Mouse (Mus musculus): ENCODE results near the gene Thsd7b. TPM values are rescaled to one million over a fixed set of nuclear protein-coding genes. Genes with fewer than 3 reads are reported as not detected.

The Thsd7b gene
- total and polyA plus RNA-seq, 3 experiments = 0.82 TPM; not detected in 2

DNA sequence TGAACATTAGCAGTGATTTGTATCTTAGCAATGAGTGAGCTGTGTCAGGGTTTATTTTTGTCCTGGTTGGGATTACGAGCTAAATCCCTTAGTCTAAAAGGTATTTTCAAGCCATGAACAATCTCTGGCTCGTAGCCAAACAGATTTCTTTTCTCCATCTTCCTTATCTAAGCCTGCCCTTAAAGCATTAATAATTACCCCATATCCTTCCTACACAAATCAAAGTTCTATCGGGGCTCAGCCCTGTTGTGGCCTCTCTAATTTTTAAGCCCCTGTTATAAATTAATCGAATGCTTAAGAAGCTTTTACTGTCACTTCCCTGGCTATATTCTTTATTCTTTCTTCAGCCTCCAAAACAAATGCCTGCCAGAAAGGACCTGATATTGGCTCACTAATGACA is 506.4 kb downstream of the Thsd7b start:
- no peaks in the 10 kb centered on the region for H3K36me3 ChIP-seq (replicated peaks)
- TF ChIP-seq POLR2AphosphoS5 (IDR thresholded peaks at IDR 0.05; ENCODE audit: insufficient replicate concordance, low read depth, low read length) (no peak), GATA1 (IDR thresholded peaks at IDR 0.05; ENCODE audit: borderline replicate concordance, low read length) (no peak), CTCF (IDR thresholded peaks at IDR 0.05; ENCODE audit: low read depth, low read length) (no peak), TAL1 (conservative IDR thresholded peaks at IDR 0.05; ENCODE audit: low read depth, low read length) (no peak), GATA2 (IDR thresholded peaks at IDR 0.05; ENCODE audit: borderline replicate concordance, low read depth, low read length) (no peak)
- H3K9me3 ChIP-seq (replicated peaks) = no peaks in the 10 kb centered on the region
- no peaks in the 10 kb centered on the region for H3K27me3 ChIP-seq (ENCODE audit: insufficient read depth, low read length)
- peaks cover 9% of the 10 kb centered on the region for H3K4me1 ChIP-seq (ENCODE audit: insufficient read depth, low read depth, low read length)
- H3K4me3 ChIP-seq (ENCODE audit: low read depth, low read length) = no peak overlapping the region
- ATAC-seq (ENCODE audit: extremely low read depth, insufficient number of reproducible peaks, low FRiP score, poor library complexity, severe bottlenecking) = no peak
- no peak for DNase-seq (ENCODE audit: low spot score)

DNA sequence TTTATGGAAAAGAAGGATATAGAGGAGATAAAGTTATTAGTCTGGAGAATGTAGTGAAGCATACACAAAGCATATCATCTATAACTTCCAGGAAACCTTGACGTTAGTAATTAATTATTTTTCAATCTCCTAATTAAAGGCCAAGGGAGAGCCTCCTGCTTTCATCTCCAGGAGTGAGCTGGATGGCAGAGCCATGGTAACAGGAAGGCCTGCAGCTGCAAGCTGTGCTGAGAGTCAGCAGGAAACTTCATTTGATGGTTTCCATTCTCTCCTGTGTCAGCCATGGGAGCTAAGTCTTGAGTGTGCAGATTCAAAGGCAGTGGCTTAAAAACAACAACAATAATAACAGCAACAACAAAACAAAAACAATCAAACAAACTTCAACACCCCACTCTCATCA is 507.5 kb downstream of the Thsd7b start:
- H3K9me3 ChIP-seq (replicated peaks) = no peaks in the 10 kb centered on the region
- DNase-seq (ENCODE audit: low spot score) = no peak
- peaks cover 9% of the 10 kb centered on the region for H3K4me1 ChIP-seq (ENCODE audit: insufficient read depth, low read depth, low read length)
- H3K4me3 ChIP-seq (ENCODE audit: low read depth, low read length) = no peak overlapping the region
- ATAC-seq (ENCODE audit: extremely low read depth, insufficient number of reproducible peaks, low FRiP score, poor library complexity, severe bottlenecking) = no peak
- H3K27me3 ChIP-seq (ENCODE audit: insufficient read depth, low read length) = no peaks in the 10 kb centered on the region
- TF ChIP-seq CTCF (IDR thresholded peaks at IDR 0.05; ENCODE audit: low read depth, low read length) (no peak), GATA1 (IDR thresholded peaks at IDR 0.05; ENCODE audit: borderline replicate concordance, low read length) (no peak), POLR2AphosphoS5 (IDR thresholded peaks at IDR 0.05; ENCODE audit: insufficient replicate concordance, low read depth, low read length) (no peak), GATA2 (IDR thresholded peaks at IDR 0.05; ENCODE audit: borderline replicate concordance, low read depth, low read length) (no peak), TAL1 (conservative IDR thresholded peaks at IDR 0.05; ENCODE audit: low read depth, low read length) (no peak)
- H3K36me3 ChIP-seq (replicated peaks) = no peaks in the 10 kb centered on the region

DNA sequence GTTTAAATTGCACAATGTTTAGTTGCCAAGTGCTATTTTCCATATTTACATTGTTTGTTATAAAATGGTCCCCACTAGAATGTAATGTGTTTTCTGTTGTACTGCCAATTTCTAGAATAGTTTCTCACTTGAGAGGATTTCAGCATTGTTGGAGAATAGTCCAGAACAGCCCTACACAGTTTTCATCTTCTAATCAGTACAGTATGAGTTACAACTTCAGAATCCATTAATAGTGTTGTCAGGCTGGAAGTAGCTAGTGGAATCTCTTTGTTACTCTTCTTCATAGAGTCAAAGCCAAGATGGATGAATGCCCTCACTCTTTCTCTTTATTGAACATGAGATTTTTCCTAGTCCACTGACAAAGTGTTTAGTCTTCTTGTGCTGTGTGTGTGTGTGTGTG is 525.4 kb downstream of the Thsd7b start:
- Histone ChIP-seq H3K4me1 (ENCODE audit: insufficient read depth, low read depth, low read length) (no peaks in the 10 kb centered on the region), H3K9me3 (replicated peaks) (no peaks in the 10 kb centered on the region), H3K27me3 (ENCODE audit: insufficient read depth, low read length) (peaks cover 2% of the 10 kb centered on the region), H3K4me3 (ENCODE audit: low read depth, low read length) (no peak overlapping the region), H3K36me3 (replicated peaks) (no peaks in the 10 kb centered on the region)
- no peak for TF ChIP-seq GATA2 (IDR thresholded peaks at IDR 0.05; ENCODE audit: borderline replicate concordance, low read depth, low read length)
- TF ChIP-seq POLR2AphosphoS5 (IDR thresholded peaks at IDR 0.05; ENCODE audit: insufficient replicate concordance, low read depth, low read length) = no peak
- TF ChIP-seq CTCF (IDR thresholded peaks at IDR 0.05; ENCODE audit: low read depth, low read length) = no peak
- no peak for TF ChIP-seq TAL1 (conservative IDR thresholded peaks at IDR 0.05; ENCODE audit: low read depth, low read length)
- TF ChIP-seq GATA1 (IDR thresholded peaks at IDR 0.05; ENCODE audit: borderline replicate concordance, low read length) = no peak
- DNase-seq (ENCODE audit: low spot score) = no peak
- no peak for ATAC-seq (ENCODE audit: extremely low read depth, insufficient number of reproducible peaks, low FRiP score, poor library complexity, severe bottlenecking)

DNA sequence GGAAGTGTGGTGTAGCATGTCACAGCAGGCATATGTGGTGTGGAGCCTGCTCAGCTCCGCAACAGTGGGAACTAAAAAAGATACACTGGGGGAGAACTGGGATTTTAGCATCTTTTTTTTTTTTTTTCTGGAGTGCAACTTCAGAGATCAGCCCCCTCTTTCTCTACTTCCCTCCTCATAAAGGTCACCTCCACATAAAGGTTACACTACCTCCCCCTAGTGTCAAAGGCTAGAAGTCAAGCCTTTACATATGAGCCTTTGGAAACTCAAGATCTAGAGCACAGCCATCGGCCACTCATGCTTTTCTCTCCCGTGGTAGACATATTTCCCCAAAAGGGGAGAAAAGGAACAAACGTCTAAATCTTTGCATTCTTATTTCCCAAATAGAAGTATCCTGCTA is 553.8 kb downstream of the Thsd7b start:
- TF ChIP-seq GATA1 (IDR thresholded peaks at IDR 0.05; ENCODE audit: borderline replicate concordance, low read length) = no peak
- 0 out of 2 replicates have a peak, but pooled peaks have one; percentile 21 for TF ChIP-seq CTCF (IDR thresholded peaks at IDR 0.05; ENCODE audit: low read depth, low read length)
- Histone ChIP-seq H3K27me3 (ENCODE audit: insufficient read depth, low read length) (no peaks in the 10 kb centered on the region; the same call in 1 of the 2 replicates), H3K4me3 (ENCODE audit: low read depth, low read length) (no peak overlapping the region), H3K9me3 (replicated peaks) (no peaks in the 10 kb centered on the region), H3K4me1 (ENCODE audit: insufficient read depth, low read depth, low read length) (no peaks in the 10 kb centered on the region), H3K36me3 (replicated peaks) (no peaks in the 10 kb centered on the region)
- peak; percentile 49; the same call in 1 of the 2 replicates for ATAC-seq (ENCODE audit: extremely low read depth, insufficient number of reproducible peaks, low FRiP score, poor library complexity, severe bottlenecking)
- DNase-seq (ENCODE audit: low spot score) = peak; percentile 2

DNA sequence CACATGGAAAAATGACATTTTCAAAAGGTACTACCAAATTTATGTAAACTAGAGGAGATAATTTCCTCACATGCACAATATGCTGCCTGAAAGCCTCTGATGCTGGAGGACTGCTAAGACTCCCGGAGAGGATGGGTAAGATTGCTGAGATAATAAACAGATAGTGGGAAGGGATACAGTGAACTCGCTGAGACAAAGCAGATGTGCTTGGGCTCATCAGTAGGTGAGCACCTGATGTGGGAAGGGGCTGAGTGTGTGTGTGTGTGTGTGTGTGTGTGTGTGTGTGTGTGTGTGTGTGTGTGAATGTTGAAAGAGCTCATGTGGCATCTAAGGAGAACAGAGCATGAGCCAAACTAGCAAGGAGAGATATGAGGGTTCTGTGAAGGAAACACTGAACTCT is 564.2 kb downstream of the Thsd7b start:
- Histone ChIP-seq H3K27me3 (ENCODE audit: insufficient read depth, low read length) (no peaks in the 10 kb centered on the region; the same call in none of the 2 replicates), H3K4me3 (ENCODE audit: low read depth, low read length) (no peak overlapping the region), H3K36me3 (replicated peaks) (no peaks in the 10 kb centered on the region), H3K4me1 (ENCODE audit: insufficient read depth, low read depth, low read length) (no peaks in the 10 kb centered on the region), H3K9me3 (replicated peaks) (no peaks in the 10 kb centered on the region)
- no peak for TF ChIP-seq TAL1 (conservative IDR thresholded peaks at IDR 0.05; ENCODE audit: low read depth, low read length)
- TF ChIP-seq GATA1 (IDR thresholded peaks at IDR 0.05; ENCODE audit: borderline replicate concordance, low read length) = no peak
- TF ChIP-seq CTCF (IDR thresholded peaks at IDR 0.05; ENCODE audit: low read depth, low read length) = no peak
- TF ChIP-seq POLR2AphosphoS5 (IDR thresholded peaks at IDR 0.05; ENCODE audit: insufficient replicate concordance, low read depth, low read length) = no peak
- no peak for TF ChIP-seq GATA2 (IDR thresholded peaks at IDR 0.05; ENCODE audit: borderline replicate concordance, low read depth, low read length)
- DNase-seq (ENCODE audit: low spot score) (no peak), ATAC-seq (ENCODE audit: extremely low read depth, insufficient number of reproducible peaks, low FRiP score, poor library complexity, severe bottlenecking) (no peak)

DNA sequence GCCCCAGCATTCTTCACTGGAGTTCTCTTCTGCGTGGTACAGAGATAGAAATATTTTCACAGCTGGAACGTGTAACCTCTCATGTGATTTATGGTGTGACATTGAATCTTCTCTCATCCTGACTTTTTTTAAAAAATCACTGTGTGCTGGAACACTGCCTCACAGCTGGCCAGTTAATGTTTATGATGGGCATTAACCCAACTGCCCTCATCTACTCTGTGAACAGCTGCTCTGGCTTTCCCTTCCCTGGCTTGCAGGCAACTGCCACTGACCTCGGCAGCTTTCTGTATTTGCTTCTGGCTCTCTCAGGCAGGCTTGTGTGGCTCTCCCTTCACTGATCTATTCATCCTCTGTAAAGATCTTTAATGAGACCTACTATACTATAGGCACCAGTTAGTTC is 564.7 kb downstream of the Thsd7b start:
- H3K4me1 ChIP-seq (ENCODE audit: insufficient read depth, low read depth, low read length) = no peaks in the 10 kb centered on the region
- no peak for ATAC-seq (ENCODE audit: extremely low read depth, insufficient number of reproducible peaks, low FRiP score, poor library complexity, severe bottlenecking)
- H3K36me3 ChIP-seq (replicated peaks) = no peaks in the 10 kb centered on the region
- no peaks in the 10 kb centered on the region for H3K9me3 ChIP-seq (replicated peaks)
- no peak for DNase-seq (ENCODE audit: low spot score)
- no peaks in the 10 kb centered on the region; the same call in none of the 2 replicates for H3K27me3 ChIP-seq (ENCODE audit: insufficient read depth, low read length)
- no peak for TF ChIP-seq GATA1 (IDR thresholded peaks at IDR 0.05; ENCODE audit: borderline replicate concordance, low read length)
- no peak for TF ChIP-seq GATA2 (IDR thresholded peaks at IDR 0.05; ENCODE audit: borderline replicate concordance, low read depth, low read length)
- TF ChIP-seq TAL1 (conservative IDR thresholded peaks at IDR 0.05; ENCODE audit: low read depth, low read length) = no peak
- no peak for TF ChIP-seq CTCF (IDR thresholded peaks at IDR 0.05; ENCODE audit: low read depth, low read length)
- H3K4me3 ChIP-seq (ENCODE audit: low read depth, low read length) = no peak overlapping the region

DNA sequence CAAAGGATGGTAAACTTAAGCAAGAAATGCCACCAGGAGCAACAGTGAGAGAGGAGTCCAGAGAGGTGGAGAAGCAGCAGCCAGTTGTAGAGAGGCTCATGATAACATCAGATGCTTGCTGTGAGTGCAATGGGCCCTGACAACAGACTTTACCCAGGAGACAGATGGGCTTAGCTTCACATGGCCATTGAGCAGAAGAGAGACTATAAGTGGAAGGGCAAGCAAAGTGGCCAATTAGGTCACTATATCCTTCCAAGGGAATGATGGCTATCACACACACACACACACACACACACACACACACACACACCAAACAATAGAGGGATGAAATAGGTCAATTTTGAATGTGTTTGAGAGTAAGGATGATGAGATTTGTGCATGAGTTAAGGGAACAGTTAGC is 565.4 kb downstream of the Thsd7b start:
- TF ChIP-seq GATA2 (IDR thresholded peaks at IDR 0.05; ENCODE audit: borderline replicate concordance, low read depth, low read length) = no peak
- TF ChIP-seq GATA1 (IDR thresholded peaks at IDR 0.05; ENCODE audit: borderline replicate concordance, low read length) = no peak
- no peak for TF ChIP-seq POLR2AphosphoS5 (IDR thresholded peaks at IDR 0.05; ENCODE audit: insufficient replicate concordance, low read depth, low read length)
- TF ChIP-seq TAL1 (conservative IDR thresholded peaks at IDR 0.05; ENCODE audit: low read depth, low read length) = no peak
- TF ChIP-seq CTCF (IDR thresholded peaks at IDR 0.05; ENCODE audit: low read depth, low read length) = no peak
- H3K27me3 ChIP-seq (ENCODE audit: insufficient read depth, low read length) = no peaks in the 10 kb centered on the region; the same call in none of the 2 replicates
- peaks cover under 1% of the 10 kb centered on the region; the same call in 1 of the 2 replicates for H3K4me1 ChIP-seq (ENCODE audit: insufficient read depth, low read depth, low read length)
- H3K9me3 ChIP-seq (replicated peaks) = no peaks in the 10 kb centered on the region
- H3K36me3 ChIP-seq (replicated peaks) = no peaks in the 10 kb centered on the region
- no peak for DNase-seq (ENCODE audit: low spot score)
- H3K4me3 ChIP-seq (ENCODE audit: low read depth, low read length) = no peak overlapping the region
- no peak for ATAC-seq (ENCODE audit: extremely low read depth, insufficient number of reproducible peaks, low FRiP score, poor library complexity, severe bottlenecking)
